8 mouse cellular contexts compared by ENCODE assay signal in genomic region chr2:120352682-120353646, GRCm38 (mm10). TPM values are rescaled to one million over a fixed set of nuclear protein-coding genes. Genes with fewer than 3 reads are reported as not detected.
DNase-seq lines count a peak whose midpoint lies in the region; ATAC-seq and TF ChIP-seq lines count a peak whose summit lies in the region.

Vps39 (minus strand) TSS chr2:120353137.

- CTCF ChIA-PET in Patski (lab: Charles Lee), result no interaction called here

- ATAC-seq in Patski, result peak; percentile 90
- ATAC-seq in hindbrain, embryonic 13.5 days (ENCODE audit: low FRiP score), result peak; percentile 96

- no peaks in the 10 kb centered on the region for H3K9me3 ChIP-seq in hindbrain, embryonic 13.5 days

- POLR2A ChIA-PET in Patski (lab: Charles Lee), result interaction anchor here (0.7 to 1.0 kb wide), 2 partner anchors 10 to 26 kb away, joined by 3 read pairs; no protein-coding TSS in a partner anchor

- in situ Hi-C loops in Patski (cut with MboI; ENCODE audit: low pct_unique_long_range_greater_than_20kb), result no loop called here

- no peak for TF ChIP-seq CTCF in Patski (IDR thresholded peaks at IDR 0.05)

- H3K4me3 ChIP-seq in hindbrain, embryonic 13.5 days, result peak within 1 kb of the TSS; percentile 94

- peak within 1 kb of the TSS; percentile 82 for H3K27ac ChIP-seq in hindbrain, embryonic 13.5 days

- H3K4me2 ChIP-seq in hindbrain, embryonic 13.5 days, result peak within 1 kb of the TSS; percentile 65

- 12% methylated on average over 44 of the region's 44 CpGs for WGBS in hindbrain, embryonic 13.5 days

- DNase-seq in Patski (ENCODE audit: low read depth, low spot score), result peak; percentile 30
- peak; percentile 89 to 94 for DNase-seq in cerebellum, postnatal 14 days
- DNase-seq in frontal cortex, postnatal 14 days (ENCODE audit: low spot score in 2 of 2), result peak; percentile 84 to 86
- peak; percentile 69 to 76 for DNase-seq in layer of hippocampus, postnatal 25 days (ENCODE audit: extremely low spot score in 1 of 2, low spot score in 1 of 2)
- peak; percentile 91 for DNase-seq in lung, postnatal 25 days (ENCODE audit: low spot score)
- DNase-seq in retina, embryonic 14.5 days (ENCODE audit: low spot score), result peak; percentile 88
- DNase-seq in thymus, postnatal 4 days, result peak; percentile 96

- H3K36me3 ChIP-seq in hindbrain, embryonic 13.5 days, result peaks cover 51% of the 10 kb centered on the region

- H3K9ac ChIP-seq in hindbrain, embryonic 13.5 days, result peak within 1 kb of the TSS; percentile 95

- no peaks in the 10 kb centered on the region for H3K27me3 ChIP-seq in Patski
- H3K27me3 ChIP-seq in hindbrain, embryonic 13.5 days, result no peaks in the 10 kb centered on the region

- peaks cover 28% of the 10 kb centered on the region for H3K4me1 ChIP-seq in hindbrain, embryonic 13.5 days (replicated peaks)

RNA-seq across cellular contexts. Expression of gene Vps39, which starts in this region (rescaled TPM):
- 30.5 TPM for polyA plus RNA-seq in Patski (2021)
- 44.8 and 47.4 TPM in 2 replicates for polyA plus RNA-seq in hindbrain, embryonic 13.5 days (2015; fragmentation: Nextera tagmentation; extraction: Ambion mirVana)
- total RNA-seq in layer of hippocampus, postnatal 25 days (2021), result 10 to 100 TPM; 67.4 to 74.2 TPM

Comparison
In these comparisons a context has a peak if more than half of its experiments do, and no peak if none do; other contexts are left out.
1. Peak in every context shown above with its lines: DNase-seq, ATAC-seq, H3K4me3 ChIP-seq and H3K27ac ChIP-seq.
2. DNase-seq: peak in every context shown above with its lines; median percentile 96 in thymus, postnatal 4 days; 92 in cerebellum, postnatal 14 days; 91 in lung, postnatal 25 days; 88 in retina, embryonic 14.5 days; 85 in frontal cortex, postnatal 14 days; 72 in layer of hippocampus, postnatal 25 days; 30 in Patski.